In the genomic region with DNA sequence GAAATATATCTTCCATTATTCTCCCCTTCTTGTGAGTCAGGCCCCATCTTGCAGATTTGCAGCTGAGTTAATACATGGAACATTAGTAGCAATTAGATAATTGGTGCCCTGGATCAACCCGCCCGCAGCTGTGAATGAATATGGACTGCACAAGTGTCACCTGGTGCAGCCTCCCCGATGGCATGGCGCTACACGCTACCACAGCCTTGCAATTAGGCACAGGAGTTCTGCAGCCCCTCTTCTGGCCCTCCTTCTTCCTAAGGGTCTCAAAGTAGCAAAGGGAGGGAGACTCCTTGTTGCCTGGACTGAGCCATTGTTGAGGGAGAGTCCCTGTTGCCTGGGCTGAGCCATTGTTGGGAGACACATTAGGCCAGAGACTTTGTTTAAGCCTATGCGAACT, we compare ENCODE assay signal across 19 mouse cellular contexts.
A peak's percentile ranks its signal among the peaks of the same experiment; 100 is the strongest.
DNase-seq lines count a peak whose midpoint lies in the region; ATAC-seq and TF ChIP-seq lines count a peak whose summit lies in the region.
"Had no signal": no experiment of that assay in that cellular context is flagged by ENCODE, and none has a peak within 500 bp of the region (broad histone marks: within the 10 kb centered on the region; RNA-seq: fewer than 3 reads in every experiment).

No protein-coding gene starts in this region.

- no peak overlapping the region for H3K4me3 ChIP-seq in hindbrain, embryonic 13.5 days
- no peak overlapping the region for H3K4me3 ChIP-seq in hindbrain, postnatal 0 days (ENCODE audit: low read length)
- no peak overlapping the region for H3K4me3 ChIP-seq in forebrain, embryonic 12.5 days (replicated peaks)
- no peak overlapping the region for H3K4me3 ChIP-seq in forebrain, embryonic 14.5 days (ENCODE audit: low read depth, low read length)
- H3K4me3 ChIP-seq in neural tube, embryonic 13.5 days = no peak overlapping the region
- H3K4me3 ChIP-seq: left cerebral cortex, adult 2 months had no signal

- no peak overlapping the region for H3K27ac ChIP-seq in hindbrain, embryonic 13.5 days
- no peak overlapping the region for H3K27ac ChIP-seq in hindbrain, postnatal 0 days
- 0 out of 2 replicates have a peak overlapping the region, but pooled peaks have one; percentile 8 for H3K27ac ChIP-seq in forebrain, embryonic 12.5 days
- H3K27ac ChIP-seq in forebrain, embryonic 14.5 days (ENCODE audit: low read depth, low read length) = no peak overlapping the region
- H3K27ac ChIP-seq in neural tube, embryonic 13.5 days (replicated peaks) = no peak overlapping the region
- H3K27ac ChIP-seq: left cerebral cortex, adult 2 months; stomach, postnatal 0 days had no signal

- WGBS in hindbrain, embryonic 13.5 days = 40% methylated on average over 6 of the region's 6 CpGs
- WGBS in hindbrain, postnatal 0 days = 58% methylated on average over 6 of the region's 6 CpGs
- WGBS in forebrain, embryonic 12.5 days = 43% methylated on average over 6 of the region's 6 CpGs
- 36% methylated on average over 6 of the region's 6 CpGs for WGBS in forebrain, embryonic 14.5 days
- 44% methylated on average over 6 of the region's 6 CpGs for WGBS in neural tube, embryonic 13.5 days

- no peak overlapping the region for H3K4me2 ChIP-seq in hindbrain, embryonic 13.5 days
- H3K4me2 ChIP-seq in hindbrain, postnatal 0 days (ENCODE audit: low read depth, low read length) = no peak overlapping the region
- H3K4me2 ChIP-seq in forebrain, embryonic 12.5 days = no peak overlapping the region
- H3K4me2 ChIP-seq in forebrain, embryonic 14.5 days (ENCODE audit: low read length) = no peak overlapping the region
- H3K4me2 ChIP-seq in neural tube, embryonic 13.5 days = no peak overlapping the region
- H3K4me2 ChIP-seq: liver, embryonic 11.5 days had no signal

- 0 out of 2 replicates have a peak, but pooled peaks cover 3% of the 10 kb centered on the region for H3K27me3 ChIP-seq in hindbrain, embryonic 13.5 days
- no peaks in the 10 kb centered on the region for H3K27me3 ChIP-seq in hindbrain, postnatal 0 days (ENCODE audit: insufficient read depth, low read length)
- no peaks in the 10 kb centered on the region for H3K27me3 ChIP-seq in forebrain, embryonic 12.5 days
- no peaks in the 10 kb centered on the region for H3K27me3 ChIP-seq in forebrain, embryonic 14.5 days (replicated peaks; ENCODE audit: control insufficient read depth, insufficient read depth, low read length)
- no peaks in the 10 kb centered on the region for H3K27me3 ChIP-seq in neural tube, embryonic 13.5 days

- no peak for TF ChIP-seq CTCF in hindbrain, postnatal 0 days (IDR thresholded peaks at IDR 0.05; ENCODE audit: low read depth)

- H3K36me3 ChIP-seq in hindbrain, embryonic 13.5 days = no peaks in the 10 kb centered on the region
- H3K36me3 ChIP-seq in hindbrain, postnatal 0 days (ENCODE audit: insufficient read depth, low read length) = no peaks in the 10 kb centered on the region
- H3K36me3 ChIP-seq in forebrain, embryonic 12.5 days (replicated peaks) = no peaks in the 10 kb centered on the region
- H3K36me3 ChIP-seq in forebrain, embryonic 14.5 days (ENCODE audit: control insufficient read depth, insufficient read depth, low read length) = no peaks in the 10 kb centered on the region
- H3K36me3 ChIP-seq in neural tube, embryonic 13.5 days = no peaks in the 10 kb centered on the region

- intact Hi-C loops in left cerebral cortex, postnatal 4 days (cut with DNase I) = no loop called here

- peak; percentile 50; the same call in 1 of the 2 replicates for ATAC-seq in hindbrain, embryonic 13.5 days (ENCODE audit: low FRiP score)
- ATAC-seq in hindbrain, postnatal 0 days = no peak
- peak; percentile 56; the same call in 1 of the 2 replicates for ATAC-seq in forebrain, embryonic 12.5 days (ENCODE audit: low FRiP score)
- ATAC-seq in forebrain, embryonic 14.5 days = peak; percentile 69
- ATAC-seq in neural tube, embryonic 13.5 days (ENCODE audit: low read depth) = peak; percentile 61; the same call in 1 of the 2 replicates

- peaks cover 25% of the 10 kb centered on the region for H3K4me1 ChIP-seq in hindbrain, embryonic 13.5 days (replicated peaks)
- no peaks in the 10 kb centered on the region for H3K4me1 ChIP-seq in hindbrain, postnatal 0 days (ENCODE audit: insufficient read depth, low read length)
- H3K4me1 ChIP-seq in forebrain, embryonic 12.5 days = peaks cover 20% of the 10 kb centered on the region
- peaks cover 12% of the 10 kb centered on the region for H3K4me1 ChIP-seq in forebrain, embryonic 14.5 days (ENCODE audit: control insufficient read depth, insufficient read depth, low read length)
- H3K4me1 ChIP-seq in neural tube, embryonic 13.5 days (replicated peaks) = peaks cover 24% of the 10 kb centered on the region

- H3K9me3 ChIP-seq in hindbrain, embryonic 13.5 days = no peaks in the 10 kb centered on the region
- no peaks in the 10 kb centered on the region for H3K9me3 ChIP-seq in hindbrain, postnatal 0 days (ENCODE audit: low read length)
- H3K9me3 ChIP-seq in forebrain, embryonic 12.5 days = no peaks in the 10 kb centered on the region
- no peaks in the 10 kb centered on the region for H3K9me3 ChIP-seq in forebrain, embryonic 14.5 days (replicated peaks; ENCODE audit: control insufficient read depth, low read length)
- H3K9me3 ChIP-seq in neural tube, embryonic 13.5 days = no peaks in the 10 kb centered on the region

- no peak for DNase-seq in hindbrain, postnatal 0 days (ENCODE audit: low spot score)
- DNase-seq in forebrain, embryonic 14.5 days (ENCODE audit: low spot score) = peak; percentile 66
- DNase-seq in cerebellum, postnatal 36 days = no peak
- DNase-seq in left cerebral cortex, postnatal 4 days = no peak
- DNase-seq: adrenal gland, adult 8-10 months; cerebellum, postnatal 14 days; embryo, embryonic 11 days; gastrocnemius, postnatal 25 days; heart, postnatal 14 days; kidney, adult 8-10 months; kidney, postnatal 14 days; lung, adult 18-20 months; lung, postnatal 14 days had no signal

- no peak overlapping the region for H3K9ac ChIP-seq in hindbrain, embryonic 13.5 days
- no peak overlapping the region for H3K9ac ChIP-seq in hindbrain, postnatal 0 days (replicated peaks; ENCODE audit: low read length)
- H3K9ac ChIP-seq in forebrain, embryonic 12.5 days = no peak overlapping the region
- no peak overlapping the region for H3K9ac ChIP-seq in forebrain, embryonic 14.5 days (ENCODE audit: low read length)
- H3K9ac ChIP-seq in neural tube, embryonic 13.5 days = no peak overlapping the region
